Mouse (Mus musculus) layer of hippocampus, postnatal 36 days (tissue): ENCODE results near the gene Cd300lf. TPM values are rescaled to one million over a fixed set of nuclear protein-coding genes. Genes with fewer than 3 reads are reported as not detected.

Experiments used
- DNase-seq, 2 experiments: peaks; one replicate each; pipeline ENCODE4 v3.0.0; 2022
- total RNA-seq, 2 experiments: library from RNA; stranded (reverse); gene quantifications; 2 replicates each; pipeline ENCODE4 v1.2.3; 2021

Cd300lf gene
- total RNA-seq, 2 experiments from 2014 or later: 0.22 to 0.58 TPM

- no peak for DNase-seq
Measured at GRCm38 (mm10) chr11:115104769-115105563, 28.8 kb downstream of the Cd300lf start.

- no peak for DNase-seq
Measured at GRCm38 (mm10) chr11:115103470-115104413, 30.1 kb downstream of the Cd300lf start.

GRCm38 (mm10) chr11:115102116-115102515 is 31.7 kb downstream of the Cd300lf start:
- no peak for DNase-seq

GRCm38 (mm10) chr11:115101615-115102051 is 32.2 kb downstream of the Cd300lf start:
- DNase-seq: no peak

GRCm38 (mm10) chr11:115100741-115101140 is 33.1 kb downstream of the Cd300lf start:
- no peak for DNase-seq

GRCm38 (mm10) chr11:115100032-115100621 is 33.7 kb downstream of the Cd300lf start:
- no peak for DNase-seq

GRCm38 (mm10) chr11:115099241-115099840 is 34.5 kb downstream of the Cd300lf start:
- DNase-seq: no peak

- peak; percentile 16 to 39 for DNase-seq
Measured at GRCm38 (mm10) chr11:115098203-115098932, 35.4 kb downstream of the Cd300lf start.

- no peak for DNase-seq
Measured at GRCm38 (mm10) chr11:115092140-115092539, 41.7 kb downstream of the Cd300lf start.

- DNase-seq: no peak
Measured at GRCm38 (mm10) chr11:115091362-115091901, 42.4 kb downstream of the Cd300lf start, which contains the start of gene Rab37. Gene Rab37 (plus strand): TSS chr11:115091431.

GRCm38 (mm10) chr11:115089853-115090252 is 43.9 kb downstream of the Cd300lf start:
- DNase-seq: no peak

- no peak for DNase-seq
Measured at GRCm38 (mm10) chr11:115086213-115086612, 47.6 kb downstream of the Cd300lf start.

- DNase-seq: no peak
Measured at GRCm38 (mm10) chr11:115085064-115085463, 48.7 kb downstream of the Cd300lf start.

- DNase-seq: no peak
Measured at GRCm38 (mm10) chr11:115084595-115084994, 49.2 kb downstream of the Cd300lf start.

- DNase-seq: peak; percentile 49 to 66
Measured at GRCm38 (mm10) chr11:115083376-115084139, 50.2 kb downstream of the Cd300lf start.

GRCm38 (mm10) chr11:115082196-115082595 is 51.6 kb downstream of the Cd300lf start:
- DNase-seq: no peak

- no peak for DNase-seq
Measured at GRCm38 (mm10) chr11:115081373-115081772, 52.4 kb downstream of the Cd300lf start.

- peak in 1 of 2 experiments; percentile 41 for DNase-seq
Measured at GRCm38 (mm10) chr11:115080886-115081285, 52.9 kb downstream of the Cd300lf start.

GRCm38 (mm10) chr11:115078680-115079079 is 55.1 kb downstream of the Cd300lf start:
- no peak for DNase-seq

- no peak for DNase-seq
Measured at GRCm38 (mm10) chr11:115077436-115077835, 56.4 kb downstream of the Cd300lf start.
